Mouse (Mus musculus) liver, adult 2 months (tissue): Measurements from ENCODE around the gene Ccnyl1. TPM values are rescaled to one million over a fixed set of nuclear protein-coding genes. Genes with fewer than 3 reads are reported as not detected.

Experiments
- DNase-seq: peaks from one replicate; pipeline ENCODE4 v3.0.0-alpha.2; 2011; ENCODE audit warnings: low read depth, low spot score; ENCODE audit errors: extremely low read depth
- H3K27ac ChIP-seq: fragments of 200-500 bp; replicated peaks from 2 replicates; pipeline ENCODE4 v1.5.1; 2012; ENCODE audit warnings: low read depth, mild to moderate bottlenecking, control low read depth, inconsistent platforms, low read length; ENCODE audit not compliant: insufficient read depth
- H3K27me3 ChIP-seq: fragments of 200-500 bp; 2 replicates; pipeline ENCODE4 v1.6.1; 2012; ENCODE audit warnings: mild to moderate bottlenecking, moderate library complexity, low read length, inconsistent platforms; ENCODE audit not compliant: control insufficient read depth, insufficient read depth
- H3K36me3 ChIP-seq: fragments of 200-500 bp; 2 replicates; pipeline ENCODE4 v1.6.1; 2012; ENCODE audit warnings: low read length, inconsistent platforms; ENCODE audit not compliant: control insufficient read depth, insufficient read depth
- H3K4me1 ChIP-seq: fragments of 200-500 bp; 2 replicates; pipeline ENCODE4 v1.6.1; 2011; ENCODE audit warnings: low read length; ENCODE audit not compliant: control insufficient read depth, insufficient read depth
- H3K4me3 ChIP-seq: fragments of 200-500 bp; 2 replicates; pipeline ENCODE4 v1.5.1; 2011; ENCODE audit warnings: low read depth, mild to moderate bottlenecking, control low read depth, low read length, moderate library complexity; ENCODE audit not compliant: insufficient read depth
- H3K79me2 ChIP-seq: fragments of 200-500 bp; 2 replicates; pipeline ENCODE4 v1.6.1; 2012; ENCODE audit warnings: inconsistent platforms, mild to moderate bottlenecking, low read length, moderate library complexity; ENCODE audit not compliant: control insufficient read depth, insufficient read depth
- H3K9ac ChIP-seq: fragments of 200-500 bp; 2 replicates; pipeline ENCODE4 v1.6.1; 2012; ENCODE audit warnings: low read depth, mild to moderate bottlenecking, control low read depth, inconsistent platforms, low read length
- CTCF ChIP-seq: fragments of 200-500 bp; IDR thresholded peaks from 2 replicates; pipeline ENCODE4 v1.5.1; 2011; ENCODE audit warnings: low read depth, low read length, control low read depth
- POLR2A ChIP-seq: fragments of 200-500 bp; IDR thresholded peaks from 2 replicates; pipeline ENCODE4 v1.6.1; 2011; ENCODE audit warnings: low read length, control low read depth; ENCODE audit not compliant: insufficient read depth; ENCODE audit errors: extremely low read depth
- WGBS: fragments of 180-500 bp; shearing (Covaris S2); methylation state at CpG from one replicate; pipeline ENCODE4 v1.1.7; 2018; 5-methylcytosine and 5-hydroxymethylcytosine counted together
- polyA plus RNA-seq: library from polyadenylated mRNA; depleted of rRNA; stranded (reverse); fragments of >200 nt; gene quantifications from 2 replicates; pipeline ENCODE4 v1.2.3, GENCODE M21; 2012; rRNA removed
- total RNA-seq: library from RNA; depleted of rRNA; stranded (reverse); fragments of >200 nt; gene quantifications from 2 replicates; pipeline ENCODE4 v1.2.3, GENCODE M21; 2014; rRNA removed

Ccnyl1 gene
- total and polyA plus RNA-seq, 2 experiments = 3.9 to 5.8 TPM

DNA sequence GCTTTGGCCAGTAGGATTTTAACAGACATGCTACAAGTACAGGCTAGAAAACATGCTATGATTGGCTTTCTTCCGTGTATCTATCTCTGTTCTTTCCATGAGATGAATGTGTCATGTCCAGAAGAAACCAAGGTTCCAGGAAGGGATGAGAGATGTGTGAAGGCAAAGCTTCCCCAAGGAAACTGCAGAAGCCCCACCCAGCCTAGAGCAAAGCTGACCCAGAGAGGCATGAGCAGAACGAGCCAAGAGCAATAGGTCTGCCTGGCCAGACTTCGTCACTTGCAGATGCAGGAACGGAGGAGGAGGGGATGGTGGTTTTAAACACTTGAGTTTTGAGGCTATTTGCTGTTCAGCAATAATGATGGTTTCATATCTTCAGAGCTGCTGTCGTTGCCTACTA, 67.5 kb downstream of the Ccnyl1 start:
- DNase-seq = no peak
- Histone ChIP-seq H3K4me1 (peaks cover 24% of the 10 kb centered on the region), H3K9ac (no peak overlapping the region), H3K27ac (no peak overlapping the region), H3K79me2 (no peaks in the 10 kb centered on the region), H3K36me3 (no peaks in the 10 kb centered on the region), H3K4me3 (no peak overlapping the region), H3K27me3 (no peaks in the 10 kb centered on the region)
- WGBS = 80% methylated on average over 5 of the region's 5 CpGs
- TF ChIP-seq POLR2A = no peak
- TF ChIP-seq CTCF = no peak

DNA sequence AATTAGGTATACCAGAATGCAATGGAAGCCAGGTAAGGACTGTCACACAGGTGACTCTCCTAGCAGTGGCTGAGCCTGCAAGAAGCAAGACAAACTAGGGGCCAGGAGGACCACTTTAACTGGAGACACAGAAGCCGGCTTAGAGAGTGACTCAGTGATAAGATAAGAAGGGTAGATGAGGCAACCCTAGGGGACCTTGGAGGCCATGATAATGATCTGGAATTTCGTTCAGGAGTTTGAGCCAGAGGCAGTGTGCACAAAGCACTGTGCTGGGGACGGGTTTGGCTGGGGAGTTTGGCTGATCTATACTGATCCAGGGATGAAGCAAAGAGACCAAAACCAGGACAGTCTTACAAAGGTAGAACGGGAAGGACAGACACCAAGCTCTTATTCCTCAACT, 71.4 kb downstream of the Ccnyl1 start:
- Histone ChIP-seq H3K36me3 (no peaks in the 10 kb centered on the region), H3K9ac (no peak overlapping the region), H3K27ac (no peak overlapping the region), H3K79me2 (no peaks in the 10 kb centered on the region), H3K4me1 (peaks cover 8% of the 10 kb centered on the region), H3K4me3 (no peak overlapping the region), H3K27me3 (no peaks in the 10 kb centered on the region)
- TF ChIP-seq CTCF (no peak), POLR2A (no peak)
- 61% methylated on average over 4 of the region's 4 CpGs for WGBS
- DNase-seq = peak; percentile 16

- H3K4me3 ChIP-seq = no peak overlapping the region
- H3K36me3 ChIP-seq = no peaks in the 10 kb centered on the region
- WGBS = 71% methylated on average over 6 of the region's 6 CpGs
- H3K9ac ChIP-seq = no peak overlapping the region
- no peaks in the 10 kb centered on the region for H3K79me2 ChIP-seq
- DNase-seq = no peak
- TF ChIP-seq CTCF (no peak), POLR2A (no peak)
- no peaks in the 10 kb centered on the region for H3K27me3 ChIP-seq
- no peaks in the 10 kb centered on the region for H3K4me1 ChIP-seq
- no peak overlapping the region for H3K27ac ChIP-seq
Measured at GRCm38 (mm10) chr1:64770169-64770568, 79.9 kb downstream of the Ccnyl1 start.

GRCm38 (mm10) chr1:64773305-64773704, 83.0 kb downstream of the Ccnyl1 start:
- TF ChIP-seq CTCF (no peak), POLR2A (no peak)
- 91% methylated on average over 4 of the region's 4 CpGs for WGBS
- DNase-seq = no peak
- Histone ChIP-seq H3K27me3 (no peaks in the 10 kb centered on the region), H3K36me3 (no peaks in the 10 kb centered on the region), H3K27ac (no peak overlapping the region), H3K4me1 (no peaks in the 10 kb centered on the region), H3K79me2 (no peaks in the 10 kb centered on the region), H3K9ac (no peak overlapping the region), H3K4me3 (no peak overlapping the region)

Other genes with a start within 250 kb of the Ccnyl1 start
- 14.3 TPM in 2 replicates for gene Creb1, start 157.8 kb upstream of the Ccnyl1 start, total RNA-seq
- 4.8 and 4.9 TPM in 2 replicates for gene Creb1, start 157.8 kb upstream of the Ccnyl1 start, polyA plus RNA-seq
- 6.9 and 7.0 TPM in 2 replicates for gene Mettl21a, start 73.2 kb upstream of the Ccnyl1 start, total RNA-seq
- gene Mettl21a, start 73.2 kb upstream of the Ccnyl1 start, polyA plus RNA-seq = 6.0 and 9.1 TPM in 2 replicates
- gene Fzd5, start 47.3 kb downstream of the Ccnyl1 start, total RNA-seq = 3.1 and 4.0 TPM in 2 replicates
- gene Fzd5, start 47.3 kb downstream of the Ccnyl1 start, polyA plus RNA-seq = 4.7 and 4.9 TPM in 2 replicates